Mouse (Mus musculus): ENCODE measurements around the gene Eif4h. TPM values are rescaled to one million over a fixed set of nuclear protein-coding genes. Genes with fewer than 3 reads are reported as not detected.
A peak's percentile ranks its signal among the peaks of the same experiment; 100 is the strongest.

Eif4h gene
- 100 to 1,000 TPM; 311 to 328 (median 321) TPM for total RNA-seq (2022)

- DNase-seq (ENCODE audit: low spot score in 2 of 2): peak; percentile 88 to 95
Observed at GRCm38 (mm10) chr5:134639269-134639682, at the start of gene Eif4h. TSS of gene Eif4h (minus strand) at chr5:134639490.

GRCm38 (mm10) chr5:134688718-134689284 lies 49.5 kb upstream of the Eif4h start:
- peak; percentile 93 to 99 for DNase-seq (ENCODE audit: low spot score in 2 of 2)

- DNase-seq (ENCODE audit: low spot score in 2 of 2): no peak
Observed at GRCm38 (mm10) chr5:134688086-134688717, 48.9 kb upstream of the Eif4h start, which contains the start of gene Limk1. TSS of gene Limk1 (minus strand) at chr5:134688598.

- no peak for DNase-seq (ENCODE audit: low spot score in 2 of 2)
Observed at GRCm38 (mm10) chr5:134687187-134687586, 47.9 kb upstream of the Eif4h start.

- DNase-seq (ENCODE audit: low spot score in 2 of 2): no peak
Observed at GRCm38 (mm10) chr5:134686541-134686940, 47.3 kb upstream of the Eif4h start.

GRCm38 (mm10) chr5:134684398-134684797 lies 45.1 kb upstream of the Eif4h start:
- DNase-seq (ENCODE audit: low spot score in 2 of 2): no peak

- DNase-seq (ENCODE audit: low spot score in 2 of 2): no peak
Observed at GRCm38 (mm10) chr5:134683813-134684212, 44.5 kb upstream of the Eif4h start.

- no peak for DNase-seq (ENCODE audit: low spot score in 2 of 2)
Observed at GRCm38 (mm10) chr5:134680238-134680637, 40.9 kb upstream of the Eif4h start.

- no peak for DNase-seq (ENCODE audit: low spot score in 2 of 2)
Observed at GRCm38 (mm10) chr5:134678827-134679546, 39.7 kb upstream of the Eif4h start.

GRCm38 (mm10) chr5:134678031-134678430 lies 38.7 kb upstream of the Eif4h start:
- DNase-seq (ENCODE audit: low spot score in 2 of 2): no peak

GRCm38 (mm10) chr5:134677491-134677890 lies 38.2 kb upstream of the Eif4h start:
- no peak for DNase-seq (ENCODE audit: low spot score in 2 of 2)

- DNase-seq (ENCODE audit: low spot score in 2 of 2): peak; percentile 26 to 55
Observed at GRCm38 (mm10) chr5:134675956-134676759, 36.9 kb upstream of the Eif4h start.

GRCm38 (mm10) chr5:134674977-134675376 lies 35.7 kb upstream of the Eif4h start:
- DNase-seq (ENCODE audit: low spot score in 2 of 2): no peak

- DNase-seq (ENCODE audit: low spot score in 2 of 2): no peak
Observed at GRCm38 (mm10) chr5:134672611-134673010, 33.3 kb upstream of the Eif4h start.

- no peak for DNase-seq (ENCODE audit: low spot score in 2 of 2)
Observed at GRCm38 (mm10) chr5:134672198-134672516, 32.9 kb upstream of the Eif4h start.

- DNase-seq (ENCODE audit: low spot score in 2 of 2): no peak
Observed at GRCm38 (mm10) chr5:134671335-134672197, 32.3 kb upstream of the Eif4h start.

- DNase-seq (ENCODE audit: low spot score in 2 of 2): no peak
Observed at GRCm38 (mm10) chr5:134669001-134669708, 29.9 kb upstream of the Eif4h start.

- DNase-seq (ENCODE audit: low spot score in 2 of 2): no peak
Observed at GRCm38 (mm10) chr5:134668495-134668894, 29.2 kb upstream of the Eif4h start.

GRCm38 (mm10) chr5:134656708-134657107 lies 17.4 kb upstream of the Eif4h start:
- DNase-seq (ENCODE audit: low spot score in 2 of 2): no peak

GRCm38 (mm10) chr5:134652015-134652414 lies 12.7 kb upstream of the Eif4h start:
- DNase-seq (ENCODE audit: low spot score in 2 of 2): no peak
